Mouse (Mus musculus): Measurements from ENCODE around the gene Ube2q2. TPM values are rescaled to one million over a fixed set of nuclear protein-coding genes. Genes with fewer than 3 reads are reported as not detected.
A peak's percentile ranks its signal among the peaks of the same experiment; 100 is the strongest.

Ube2q2 gene
- polyA plus RNA-seq, 1 experiment from 2014 or later = 49.8 TPM

DNA sequence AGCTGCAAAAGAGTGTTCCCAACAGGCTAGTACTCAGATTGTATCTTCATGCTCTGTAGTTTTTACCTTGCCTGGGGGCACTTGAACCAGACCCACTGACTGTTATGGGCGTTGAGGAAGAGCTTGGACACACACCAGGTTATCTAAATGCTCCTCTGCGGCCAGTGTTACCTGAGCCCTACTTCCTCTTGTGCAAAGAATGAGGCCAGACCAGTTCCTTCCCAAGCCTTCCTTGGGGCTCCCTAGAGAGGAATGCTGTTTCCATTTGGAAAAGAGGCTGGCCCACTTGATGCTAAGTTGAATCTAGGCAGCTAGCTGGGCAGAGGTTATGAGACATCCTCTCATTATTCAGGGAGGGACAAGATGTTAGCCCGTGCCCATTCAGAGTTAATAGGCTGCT lies 26.1 kb upstream of the Ube2q2 start:
- 70% methylated on average over 3 of the region's 3 CpGs for WGBS
- DNase-seq (ENCODE audit: low spot score) (no peak), ATAC-seq (ENCODE audit: low FRiP score) (no peak)
- no peak overlapping the region for H3K4me2 ChIP-seq (replicated peaks)
- H3K36me3 ChIP-seq (replicated peaks; ENCODE audit: control insufficient read depth, insufficient read depth) = no peaks in the 10 kb centered on the region
- H3K9ac ChIP-seq = no peak overlapping the region
- no peak overlapping the region for H3K27ac ChIP-seq
- no peaks in the 10 kb centered on the region for H3K27me3 ChIP-seq (ENCODE audit: control insufficient read depth, insufficient read depth, low read length)
- H3K9me3 ChIP-seq (ENCODE audit: control insufficient read depth, low read length) = no peaks in the 10 kb centered on the region
- no peaks in the 10 kb centered on the region for H3K4me1 ChIP-seq (replicated peaks; ENCODE audit: control insufficient read depth, insufficient read depth, low read length)
- H3K4me3 ChIP-seq (replicated peaks; ENCODE audit: low read length) = no peak overlapping the region

DNA sequence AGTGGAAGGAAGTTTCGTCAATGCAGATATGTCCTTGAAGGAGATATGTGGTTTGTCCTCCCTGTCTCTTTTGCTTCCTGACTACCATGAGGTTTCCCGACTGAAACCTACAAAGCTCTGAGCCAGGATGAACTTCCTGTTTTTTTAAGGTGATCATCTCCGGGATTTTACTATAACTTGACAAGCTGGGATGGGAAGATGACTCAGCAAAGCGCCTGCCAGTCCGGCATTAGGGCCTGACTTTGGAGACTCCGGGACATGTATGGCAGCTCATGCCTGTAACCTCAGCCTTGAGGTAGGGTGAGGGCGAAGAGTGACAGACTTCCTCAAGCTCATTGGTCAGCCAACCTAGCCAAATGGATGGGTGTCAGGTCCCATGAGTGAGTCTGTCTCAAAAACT lies 22.9 kb upstream of the Ube2q2 start:
- no peaks in the 10 kb centered on the region; the same call in 1 of the 2 replicates for H3K4me1 ChIP-seq (replicated peaks; ENCODE audit: control insufficient read depth, insufficient read depth, low read length)
- no peaks in the 10 kb centered on the region for H3K36me3 ChIP-seq (replicated peaks; ENCODE audit: control insufficient read depth, insufficient read depth)
- no peaks in the 10 kb centered on the region for H3K27me3 ChIP-seq (ENCODE audit: control insufficient read depth, insufficient read depth, low read length)
- ATAC-seq (ENCODE audit: low FRiP score) (no peak), DNase-seq (ENCODE audit: low spot score) (no peak)
- no peak overlapping the region for H3K27ac ChIP-seq
- 92% methylated on average over 7 of the region's 7 CpGs for WGBS
- H3K9me3 ChIP-seq (ENCODE audit: control insufficient read depth, low read length) = no peaks in the 10 kb centered on the region
- H3K4me2 ChIP-seq (replicated peaks) = no peak overlapping the region
- H3K9ac ChIP-seq = no peak overlapping the region
- H3K4me3 ChIP-seq (replicated peaks; ENCODE audit: low read length) = no peak overlapping the region

GRCm38 (mm10) chr9:55126295-55126694 lies 22.4 kb upstream of the Ube2q2 start:
- no peaks in the 10 kb centered on the region for H3K27me3 ChIP-seq (ENCODE audit: control insufficient read depth, insufficient read depth, low read length)
- H3K9me3 ChIP-seq (ENCODE audit: control insufficient read depth, low read length) = no peaks in the 10 kb centered on the region

DNA sequence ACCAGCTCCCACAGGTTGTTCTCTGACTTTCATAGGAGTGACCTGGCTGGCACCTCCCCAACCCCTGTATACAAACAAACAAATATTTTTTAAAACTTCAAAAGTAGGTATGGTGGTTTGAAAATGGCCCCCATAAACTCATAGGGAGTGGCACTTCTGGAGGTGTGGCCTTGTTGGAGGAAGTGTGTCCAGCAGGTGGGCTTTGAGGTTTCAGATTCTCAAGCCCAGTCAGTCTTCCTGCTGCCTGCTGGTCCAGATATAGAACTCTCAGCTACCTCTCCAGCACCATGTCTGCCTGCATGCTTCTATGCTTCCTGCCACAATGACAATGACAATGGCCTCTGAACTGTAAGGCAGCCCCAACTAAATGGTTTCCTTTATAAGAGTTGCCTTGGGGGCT lies 16.8 kb upstream of the Ube2q2 start:
- H3K27ac ChIP-seq = no peak overlapping the region
- no peaks in the 10 kb centered on the region for H3K27me3 ChIP-seq (ENCODE audit: control insufficient read depth, insufficient read depth, low read length)
- no peak overlapping the region for H3K4me3 ChIP-seq (replicated peaks; ENCODE audit: low read length)
- no peaks in the 10 kb centered on the region; the same call in 1 of the 2 replicates for H3K4me1 ChIP-seq (replicated peaks; ENCODE audit: control insufficient read depth, insufficient read depth, low read length)
- no peak overlapping the region for H3K9ac ChIP-seq
- no peaks in the 10 kb centered on the region for H3K36me3 ChIP-seq (replicated peaks; ENCODE audit: control insufficient read depth, insufficient read depth)
- no peak for DNase-seq (ENCODE audit: low spot score)
- no peak overlapping the region for H3K4me2 ChIP-seq (replicated peaks)
- no peaks in the 10 kb centered on the region for H3K9me3 ChIP-seq (ENCODE audit: control insufficient read depth, low read length)
- no peak for ATAC-seq (ENCODE audit: low FRiP score)

More at GRCm38 (mm10) chr9:55126295-55126694, 22.4 kb upstream of the Ube2q2 start:
- WGBS = 91% methylated on average over 1 of the region's 1 CpGs
- no peak for DNase-seq (ENCODE audit: low spot score)
- Histone ChIP-seq H3K27ac (no peak overlapping the region), H3K4me1 (replicated peaks; ENCODE audit: control insufficient read depth, insufficient read depth, low read length) (no peaks in the 10 kb centered on the region; the same call in 1 of the 2 replicates), H3K36me3 (replicated peaks; ENCODE audit: control insufficient read depth, insufficient read depth) (no peaks in the 10 kb centered on the region), H3K9ac (no peak overlapping the region), H3K4me2 (replicated peaks) (no peak overlapping the region), H3K4me3 (replicated peaks; ENCODE audit: low read length) (no peak overlapping the region)
- ATAC-seq (ENCODE audit: low FRiP score) = no peak

- DNase-seq (ENCODE audit: low spot score) (no peak), ATAC-seq (ENCODE audit: low FRiP score) (no peak)
- Histone ChIP-seq H3K27me3 (ENCODE audit: control insufficient read depth, insufficient read depth, low read length) (no peaks in the 10 kb centered on the region), H3K4me1 (replicated peaks; ENCODE audit: control insufficient read depth, insufficient read depth, low read length) (no peaks in the 10 kb centered on the region), H3K9ac (no peak overlapping the region), H3K27ac (no peak overlapping the region), H3K4me2 (replicated peaks) (no peak overlapping the region), H3K9me3 (ENCODE audit: control insufficient read depth, low read length) (no peaks in the 10 kb centered on the region), H3K36me3 (replicated peaks; ENCODE audit: control insufficient read depth, insufficient read depth) (no peaks in the 10 kb centered on the region), H3K4me3 (replicated peaks; ENCODE audit: low read length) (no peak overlapping the region)
- 44% methylated on average over 5 of the region's 5 CpGs for WGBS
These were observed 12.1 kb upstream of the Ube2q2 start for GRCm38 (mm10) chr9:55136576-55136975.

DNA sequence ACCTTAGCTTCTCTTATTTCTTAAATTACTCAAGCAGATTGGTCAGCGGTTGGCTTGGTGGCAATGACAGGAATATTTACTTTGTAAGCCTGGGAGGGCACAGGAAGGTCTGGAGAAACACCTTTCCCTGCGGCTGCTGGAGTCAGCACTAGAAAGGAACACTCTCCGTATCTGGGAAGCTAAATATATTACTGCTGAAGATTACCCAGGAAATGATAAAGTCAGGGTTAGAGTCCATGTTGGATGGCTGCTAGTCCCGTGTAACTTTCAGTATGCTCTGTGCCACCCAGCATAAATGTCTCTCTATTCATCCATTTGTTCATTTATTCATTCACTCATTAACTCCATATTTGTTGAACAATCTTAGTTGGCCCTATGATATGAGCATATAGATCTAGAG lies 11.5 kb upstream of the Ube2q2 start:
- no peaks in the 10 kb centered on the region for H3K36me3 ChIP-seq (replicated peaks; ENCODE audit: control insufficient read depth, insufficient read depth)
- no peaks in the 10 kb centered on the region for H3K4me1 ChIP-seq (replicated peaks; ENCODE audit: control insufficient read depth, insufficient read depth, low read length)
- H3K9me3 ChIP-seq (ENCODE audit: control insufficient read depth, low read length) = no peaks in the 10 kb centered on the region
- no peak overlapping the region for H3K4me3 ChIP-seq (replicated peaks; ENCODE audit: low read length)
- H3K9ac ChIP-seq = no peak overlapping the region
- H3K27me3 ChIP-seq (ENCODE audit: control insufficient read depth, insufficient read depth, low read length) = no peaks in the 10 kb centered on the region
- DNase-seq (ENCODE audit: low spot score) = no peak
- no peak overlapping the region for H3K4me2 ChIP-seq (replicated peaks)
- 87% methylated on average over 4 of the region's 4 CpGs for WGBS
- no peak for ATAC-seq (ENCODE audit: low FRiP score)
- no peak overlapping the region for H3K27ac ChIP-seq

GRCm38 (mm10) chr9:55139958-55140357 lies 8.7 kb upstream of the Ube2q2 start:
- Histone ChIP-seq H3K36me3 (replicated peaks; ENCODE audit: control insufficient read depth, insufficient read depth) (no peaks in the 10 kb centered on the region), H3K27me3 (ENCODE audit: control insufficient read depth, insufficient read depth, low read length) (no peaks in the 10 kb centered on the region), H3K9me3 (ENCODE audit: control insufficient read depth, low read length) (no peaks in the 10 kb centered on the region), H3K4me2 (replicated peaks) (no peak overlapping the region), H3K27ac (no peak overlapping the region), H3K9ac (no peak overlapping the region), H3K4me1 (replicated peaks; ENCODE audit: control insufficient read depth, insufficient read depth, low read length) (no peaks in the 10 kb centered on the region), H3K4me3 (replicated peaks; ENCODE audit: low read length) (no peak overlapping the region)
- no peak for DNase-seq (ENCODE audit: low spot score)
- no peak for ATAC-seq (ENCODE audit: low FRiP score)
- WGBS = 77% methylated on average over 5 of the region's 5 CpGs

GRCm38 (mm10) chr9:55149499-55150278 lies 1.0 kb downstream of the Ube2q2 start:
- Histone ChIP-seq H3K27ac (peak overlapping the region; percentile 87), H3K4me3 (replicated peaks; ENCODE audit: low read length) (peak overlapping the region; percentile 94), H3K36me3 (replicated peaks; ENCODE audit: control insufficient read depth, insufficient read depth) (no peaks in the 10 kb centered on the region), H3K9me3 (ENCODE audit: control insufficient read depth, low read length) (no peaks in the 10 kb centered on the region), H3K9ac (peak overlapping the region; percentile 94), H3K27me3 (ENCODE audit: control insufficient read depth, insufficient read depth, low read length) (no peaks in the 10 kb centered on the region), H3K4me2 (replicated peaks) (peak overlapping the region; percentile 92), H3K4me1 (replicated peaks; ENCODE audit: control insufficient read depth, insufficient read depth, low read length) (peaks cover 23% of the 10 kb centered on the region)
- peak; percentile 63 for DNase-seq (ENCODE audit: low spot score)
- WGBS = under 1% methylated on average over 76 of the region's 93 CpGs
- peak; percentile 70 for ATAC-seq (ENCODE audit: low FRiP score)

DNA sequence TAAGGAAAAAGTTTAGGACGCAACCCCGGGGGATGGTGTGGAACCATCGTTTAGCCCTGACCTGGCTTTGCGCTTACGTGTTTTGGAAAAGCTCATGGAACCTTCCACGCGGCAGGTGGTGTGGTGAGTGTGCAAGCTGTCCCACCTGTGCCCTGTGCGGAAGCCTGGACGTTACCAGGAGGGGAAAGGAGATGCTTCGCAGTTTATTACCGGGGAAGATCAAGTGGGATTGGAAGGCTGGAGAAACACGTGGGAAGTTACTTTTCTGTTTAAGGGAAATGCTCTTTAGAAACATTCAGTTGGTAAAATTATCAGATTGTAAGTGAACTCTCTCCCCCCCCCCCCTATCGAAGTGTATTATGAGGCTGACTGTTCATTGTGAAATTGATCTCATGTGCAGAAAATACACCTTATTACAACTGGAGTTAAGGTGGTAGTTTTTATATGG lies 1.6 kb downstream of the Ube2q2 start:
- Histone ChIP-seq H3K4me2 (replicated peaks) (peak overlapping the region; percentile 92), H3K4me3 (replicated peaks; ENCODE audit: low read length) (peak overlapping the region; percentile 94), H3K27me3 (ENCODE audit: control insufficient read depth, insufficient read depth, low read length) (no peaks in the 10 kb centered on the region), H3K4me1 (replicated peaks; ENCODE audit: control insufficient read depth, insufficient read depth, low read length) (peaks cover 23% of the 10 kb centered on the region), H3K27ac (peak overlapping the region; percentile 87; the same call in 1 of the 2 replicates), H3K36me3 (replicated peaks; ENCODE audit: control insufficient read depth, insufficient read depth) (no peaks in the 10 kb centered on the region), H3K9me3 (ENCODE audit: control insufficient read depth, low read length) (no peaks in the 10 kb centered on the region), H3K9ac (peak overlapping the region; percentile 94)
- ATAC-seq (ENCODE audit: low FRiP score) = no peak
- no peak for DNase-seq (ENCODE audit: low spot score)
- WGBS = 3% methylated on average over 13 of the region's 13 CpGs
